Comparison of ENCODE assay signal across 22 mouse cellular contexts in genomic region chr11:63533555-63534200, GRCm38 (mm10).
DNase-seq lines count a peak whose midpoint lies in the region; ATAC-seq and TF ChIP-seq lines count a peak whose summit lies in the region.
"Had no signal": no experiment of that assay in that cellular context is flagged by ENCODE, and none has a peak within 500 bp of the region (broad histone marks: within the 10 kb centered on the region; RNA-seq: fewer than 3 reads in every experiment).

No protein-coding gene starts in this region.

- H3K4me3 ChIP-seq in forebrain, embryonic 10.5 days: no peak overlapping the region
- no peak overlapping the region for H3K4me3 ChIP-seq in forebrain, postnatal 0 days (ENCODE audit: low read depth, low read length)
- no peak overlapping the region for H3K4me3 ChIP-seq in stomach, embryonic 16.5 days (replicated peaks; ENCODE audit: low read length)
- H3K4me3 ChIP-seq in stomach, postnatal 0 days (ENCODE audit: low read depth, low read length): no peak overlapping the region
- H3K4me3 ChIP-seq in midbrain, embryonic 13.5 days (replicated peaks): no peak overlapping the region
- no peak overlapping the region for H3K4me3 ChIP-seq in heart, embryonic 11.5 days (ENCODE audit: low read depth, low read length)
- H3K4me3 ChIP-seq: forebrain, embryonic 12.5 days; heart, embryonic 15.5 days; left cerebral cortex, adult 2 months; limb, embryonic 15.5 days; myocyte; neural tube, embryonic 13.5 days had no signal

- peaks cover 26% of the 10 kb centered on the region for H3K4me1 ChIP-seq in forebrain, embryonic 10.5 days
- no peaks in the 10 kb centered on the region for H3K4me1 ChIP-seq in forebrain, postnatal 0 days (ENCODE audit: insufficient read depth)
- no peaks in the 10 kb centered on the region for H3K4me1 ChIP-seq in stomach, embryonic 16.5 days (ENCODE audit: control insufficient read depth, insufficient read depth, low read length)
- no peaks in the 10 kb centered on the region for H3K4me1 ChIP-seq in stomach, postnatal 0 days (replicated peaks; ENCODE audit: control insufficient read depth, insufficient read depth)
- H3K4me1 ChIP-seq in midbrain, embryonic 13.5 days (replicated peaks): peaks cover 26% of the 10 kb centered on the region
- H3K4me1 ChIP-seq in heart, embryonic 11.5 days (ENCODE audit: control insufficient read depth, insufficient read depth, low read length): no peaks in the 10 kb centered on the region
- H3K4me1 ChIP-seq: heart, embryonic 15.5 days had no signal

- H3K36me3 ChIP-seq in forebrain, embryonic 10.5 days (replicated peaks): no peaks in the 10 kb centered on the region
- H3K36me3 ChIP-seq in forebrain, postnatal 0 days (ENCODE audit: insufficient read depth): no peaks in the 10 kb centered on the region
- no peaks in the 10 kb centered on the region for H3K36me3 ChIP-seq in stomach, embryonic 16.5 days (ENCODE audit: control insufficient read depth, insufficient read depth, low read length)
- no peaks in the 10 kb centered on the region for H3K36me3 ChIP-seq in stomach, postnatal 0 days (ENCODE audit: control insufficient read depth, insufficient read depth, low read length)
- H3K36me3 ChIP-seq in midbrain, embryonic 13.5 days: no peaks in the 10 kb centered on the region
- no peaks in the 10 kb centered on the region for H3K36me3 ChIP-seq in heart, embryonic 11.5 days (ENCODE audit: control insufficient read depth, insufficient read depth, low read length)
- H3K36me3 ChIP-seq: forebrain, embryonic 12.5 days; heart, embryonic 15.5 days; limb, embryonic 15.5 days; neural tube, embryonic 13.5 days had no signal

- H3K27me3 ChIP-seq in forebrain, embryonic 10.5 days (ENCODE audit: poor library complexity, severe bottlenecking): no peaks in the 10 kb centered on the region
- no peaks in the 10 kb centered on the region for H3K27me3 ChIP-seq in forebrain, postnatal 0 days (ENCODE audit: insufficient read depth, low read length)
- no peaks in the 10 kb centered on the region for H3K27me3 ChIP-seq in stomach, embryonic 16.5 days (ENCODE audit: control insufficient read depth, insufficient read depth, low read length)
- H3K27me3 ChIP-seq in stomach, postnatal 0 days (ENCODE audit: control insufficient read depth, insufficient read depth, low read length): no peaks in the 10 kb centered on the region
- H3K27me3 ChIP-seq in midbrain, embryonic 13.5 days: no peaks in the 10 kb centered on the region
- H3K27me3 ChIP-seq in heart, embryonic 11.5 days (ENCODE audit: control insufficient read depth, insufficient read depth, low read length): peaks cover 3% of the 10 kb centered on the region; the same call in 1 of the 2 replicates
- H3K27me3 ChIP-seq: forebrain, embryonic 12.5 days; heart, embryonic 15.5 days; limb, embryonic 15.5 days; neural tube, embryonic 13.5 days had no signal

- WGBS in forebrain, embryonic 10.5 days: 23% methylated on average over 4 of the region's 4 CpGs
- WGBS in forebrain, postnatal 0 days: 25% methylated on average over 4 of the region's 4 CpGs
- 53% methylated on average over 4 of the region's 4 CpGs for WGBS in stomach, embryonic 16.5 days
- 59% methylated on average over 4 of the region's 4 CpGs for WGBS in stomach, postnatal 0 days
- WGBS in midbrain, embryonic 13.5 days: 27% methylated on average over 4 of the region's 4 CpGs
- WGBS in heart, embryonic 11.5 days (ENCODE audit: insufficient replicate concordance): 50% methylated on average over 4 of the region's 4 CpGs

- no peak for TF ChIP-seq CTCF in forebrain, postnatal 0 days (IDR thresholded peaks at IDR 0.05; ENCODE audit: low read depth)
- no peak for TF ChIP-seq CTCF in stomach, postnatal 0 days (IDR thresholded peaks at IDR 0.05; ENCODE audit: low read depth)

- no peak for TF ChIP-seq EP300 in stomach, postnatal 0 days (optimal IDR thresholded peaks at IDR 0.05)

- no peaks in the 10 kb centered on the region for H3K9me3 ChIP-seq in forebrain, embryonic 10.5 days
- H3K9me3 ChIP-seq in forebrain, postnatal 0 days (ENCODE audit: low read length): no peaks in the 10 kb centered on the region
- no peaks in the 10 kb centered on the region for H3K9me3 ChIP-seq in stomach, embryonic 16.5 days (replicated peaks; ENCODE audit: control insufficient read depth, low read length)
- H3K9me3 ChIP-seq in stomach, postnatal 0 days (ENCODE audit: control insufficient read depth, low read length): no peaks in the 10 kb centered on the region
- no peaks in the 10 kb centered on the region for H3K9me3 ChIP-seq in midbrain, embryonic 13.5 days
- H3K9me3 ChIP-seq in heart, embryonic 11.5 days (replicated peaks; ENCODE audit: control insufficient read depth, low read length): no peaks in the 10 kb centered on the region
- H3K9me3 ChIP-seq: forebrain, embryonic 12.5 days; heart, embryonic 15.5 days; limb, embryonic 15.5 days; neural tube, embryonic 13.5 days had no signal

- H3K9ac ChIP-seq in forebrain, postnatal 0 days: no peak overlapping the region
- H3K9ac ChIP-seq in stomach, embryonic 16.5 days (ENCODE audit: low read length): no peak overlapping the region
- H3K9ac ChIP-seq in stomach, postnatal 0 days (ENCODE audit: low read length): no peak overlapping the region
- no peak overlapping the region for H3K9ac ChIP-seq in midbrain, embryonic 13.5 days (replicated peaks)
- H3K9ac ChIP-seq in heart, embryonic 11.5 days (ENCODE audit: low read depth, low read length): no peak overlapping the region
- H3K9ac ChIP-seq: forebrain, embryonic 12.5 days; heart, embryonic 15.5 days; limb, embryonic 15.5 days; liver, embryonic 14.5 days; neural tube, embryonic 13.5 days had no signal

- no peak for DNase-seq in forebrain, embryonic 10.5 days (ENCODE audit: extremely low spot score, low spot score)
- no peak for DNase-seq in forebrain, postnatal 0 days
- DNase-seq in stomach, postnatal 0 days (ENCODE audit: low spot score): no peak
- DNase-seq in embryo, embryonic 9.5 days (ENCODE audit: extremely low spot score): no peak
- DNase-seq: adrenal gland, postnatal 14 days; cerebellum, adult 9-11 months; gastrocnemius, postnatal 36 days; kidney, adult 18-20 months; left cerebral cortex, postnatal 4 days; lung, postnatal 4 days had no signal

- H3K4me2 ChIP-seq in forebrain, postnatal 0 days (ENCODE audit: low read depth): no peak overlapping the region
- no peak overlapping the region for H3K4me2 ChIP-seq in stomach, embryonic 16.5 days (ENCODE audit: low read depth, low read length)
- no peak overlapping the region for H3K4me2 ChIP-seq in stomach, postnatal 0 days (replicated peaks; ENCODE audit: low read depth)
- no peak overlapping the region for H3K4me2 ChIP-seq in midbrain, embryonic 13.5 days (replicated peaks)
- H3K4me2 ChIP-seq in heart, embryonic 11.5 days: no peak overlapping the region
- H3K4me2 ChIP-seq: forebrain, embryonic 12.5 days; heart, embryonic 15.5 days; limb, embryonic 15.5 days; neural tube, embryonic 13.5 days had no signal

- peak overlapping the region; percentile 65; the same call in 1 of the 2 replicates for H3K27ac ChIP-seq in forebrain, embryonic 10.5 days
- H3K27ac ChIP-seq in forebrain, postnatal 0 days (ENCODE audit: low read depth, low read length): no peak overlapping the region
- no peak overlapping the region for H3K27ac ChIP-seq in stomach, embryonic 16.5 days (ENCODE audit: low read length)
- H3K27ac ChIP-seq in stomach, postnatal 0 days (replicated peaks): no peak overlapping the region
- no peak overlapping the region for H3K27ac ChIP-seq in midbrain, embryonic 13.5 days
- H3K27ac ChIP-seq in heart, embryonic 11.5 days (ENCODE audit: low read depth, low read length): no peak overlapping the region
- H3K27ac ChIP-seq: forebrain, embryonic 12.5 days; heart, embryonic 15.5 days; kidney, postnatal 0 days; left cerebral cortex, adult 2 months; limb, embryonic 15.5 days; liver, embryonic 14.5 days; neural tube, embryonic 13.5 days had no signal

- ATAC-seq in forebrain, postnatal 0 days: no peak
- ATAC-seq in stomach, embryonic 16.5 days (ENCODE audit: insufficient read depth, low FRiP score): 0 out of 2 replicates have a peak, but pooled peaks have one; percentile 17
- ATAC-seq in stomach, postnatal 0 days (ENCODE audit: low FRiP score, low TSS enrichment): no peak
- ATAC-seq in midbrain, embryonic 13.5 days: peak; percentile 70; the same call in 1 of the 2 replicates
- no peak for ATAC-seq in cerebellum, adult (ENCODE audit: insufficient number of reproducible peaks, low FRiP score, low TSS enrichment)
- ATAC-seq in heart, embryonic 11.5 days (replicated peaks; ENCODE audit: insufficient number of reproducible peaks, low FRiP score, low TSS enrichment): no peak

Comparison
In these comparisons a context has a peak if more than half of its experiments do, and no peak if none do; other contexts are left out.
1. ATAC-seq: peak in stomach, embryonic 16.5 days (single experiment) and midbrain, embryonic 13.5 days (single experiment); none in forebrain, postnatal 0 days (single experiment), stomach, postnatal 0 days (single experiment), cerebellum, adult (single experiment) and heart, embryonic 11.5 days (single experiment).